Mouse (Mus musculus) effector memory CD4-positive, alpha-beta T cell, adult 7 months (primary cell): ENCODE measurements around the gene Cadm3. TPM values are rescaled to one million over a fixed set of nuclear protein-coding genes. Genes with fewer than 3 reads are reported as not detected.

Source experiments
- polyA plus RNA-seq: library from polyadenylated mRNA; unstranded; fragments of 100-300 nt; shearing (Covaris generic); gene quantifications from one replicate; pipeline ENCODE4 v1.2.1, GENCODE M21; 2017

Gene Cadm3
- 0.24 TPM for polyA plus RNA-seq

GRCm38 (mm10) chr1:173367356-173368046 is at the start of gene Cadm3:
TSS of gene Cadm3 (minus strand) at chr1:173367695.

DNA sequence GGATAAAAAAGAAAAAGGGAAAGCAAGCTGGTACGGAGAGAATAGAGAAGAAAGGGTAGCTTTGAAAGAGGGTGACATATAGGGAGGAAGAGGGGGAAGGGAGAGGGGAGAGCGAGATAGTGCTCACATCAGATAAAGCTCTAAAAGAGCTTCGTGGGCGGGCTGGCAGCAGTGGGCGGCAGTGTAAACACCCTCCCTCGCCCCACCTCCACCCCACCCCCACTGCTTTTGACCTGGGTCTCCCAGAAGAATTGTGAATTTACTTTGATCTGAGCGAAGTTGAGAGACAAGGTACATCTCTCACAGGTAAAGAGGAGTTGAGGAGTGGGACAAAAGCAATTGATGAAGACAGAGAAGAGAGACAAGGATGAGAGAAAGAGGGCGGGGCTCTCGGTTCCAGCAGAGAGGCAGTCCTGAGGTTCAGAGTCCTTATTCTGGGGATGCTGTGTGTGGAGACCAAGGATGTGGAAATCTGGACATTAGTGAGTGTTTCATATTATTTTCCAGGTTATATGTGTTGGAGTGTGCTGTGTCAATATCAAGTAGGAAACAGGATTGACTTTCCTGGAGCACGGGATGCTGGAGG is 17.0 kb downstream of the Cadm3 start, which contains the start of gene Aim2:
Aim2 (plus strand) TSS at position 508 of the 586 bp plus-strand sequence.

GRCm38 (mm10) chr1:173333312-173334253 is 33.9 kb downstream of the Cadm3 start, which contains the start of gene Ackr1:
TSS of gene Ackr1 (minus strand) at chr1:173333750.

Other genes with a start within 250 kb of the Cadm3 start
- gene Olfr1408, start 230.3 kb downstream of the Cadm3 start, polyA plus RNA-seq, result not detected
- gene Olfr1406, start 177.1 kb downstream of the Cadm3 start, polyA plus RNA-seq, result 0.21 TPM
- gene Olfr218, start 169.9 kb downstream of the Cadm3 start, polyA plus RNA-seq, result not detected
- not detected for gene Olfr1404, start 155.3 kb downstream of the Cadm3 start, polyA plus RNA-seq
- not detected for gene Fcer1a, start 140.5 kb downstream of the Cadm3 start, polyA plus RNA-seq
- gene Olfr418, start 101.7 kb downstream of the Cadm3 start, polyA plus RNA-seq, result not detected
- gene Mptx2, start 89.9 kb downstream of the Cadm3 start, polyA plus RNA-seq, result not detected
- 2.0 TPM for gene Ackr1, start 33.9 kb downstream of the Cadm3 start, polyA plus RNA-seq
- 50.3 TPM for gene Aim2, start 16.8 kb downstream of the Cadm3 start, polyA plus RNA-seq
- 53.6 TPM for gene Ifi206, start 123.3 kb upstream of the Cadm3 start, polyA plus RNA-seq
- gene Ifi214, start 168.3 kb upstream of the Cadm3 start, polyA plus RNA-seq, result 12.5 TPM
- 81.1 TPM for gene Ifi213, start 231.6 kb upstream of the Cadm3 start, polyA plus RNA-seq